ENCODE assay signal across 15 mouse cellular contexts in genomic region chr15:103094457-103094856, GRCm38 (mm10).
DNase-seq lines count a peak whose midpoint lies in the region; ATAC-seq and TF ChIP-seq lines count a peak whose summit lies in the region.
"Had no signal": no experiment of that assay in that cellular context is flagged by ENCODE, and none has a peak within 500 bp of the region (broad histone marks: within the 10 kb centered on the region; RNA-seq: fewer than 3 reads in every experiment).

No protein-coding gene starts in this region.

- intact Hi-C loops in gastrocnemius, postnatal 14 days (cut with DNase I; ENCODE audit: low total_unique reads): no loop called here
- intact Hi-C loops in left cerebral cortex, postnatal 25 days (cut with DNase I): no loop called here

- peaks cover 12% of the 10 kb centered on the region; the same call in 1 of the 2 replicates for H3K36me3 ChIP-seq in hindbrain, embryonic 13.5 days
- H3K36me3 ChIP-seq in hindbrain, embryonic 16.5 days (ENCODE audit: control insufficient read depth, insufficient read depth, low read length): no peaks in the 10 kb centered on the region
- no peaks in the 10 kb centered on the region for H3K36me3 ChIP-seq in kidney, postnatal 0 days (ENCODE audit: insufficient read depth, low read length)
- H3K36me3 ChIP-seq: embryonic facial prominence, embryonic 10.5 days; forebrain, embryonic 10.5 days; limb, embryonic 15.5 days; midbrain, embryonic 15.5 days; stomach, embryonic 15.5 days had no signal

- no peak overlapping the region for H3K4me2 ChIP-seq in hindbrain, embryonic 13.5 days
- H3K4me2 ChIP-seq in hindbrain, embryonic 16.5 days (ENCODE audit: low read length): no peak overlapping the region
- no peak overlapping the region for H3K4me2 ChIP-seq in kidney, postnatal 0 days (ENCODE audit: low read length)
- H3K4me2 ChIP-seq: limb, embryonic 15.5 days; midbrain, embryonic 15.5 days; stomach, embryonic 15.5 days had no signal

- ATAC-seq in hindbrain, embryonic 13.5 days (ENCODE audit: low FRiP score): no peak
- no peak for ATAC-seq in hindbrain, embryonic 16.5 days
- ATAC-seq in kidney, postnatal 0 days (replicated peaks; ENCODE audit: low FRiP score, low read depth): no peak
- ATAC-seq: midbrain, embryonic 15.5 days had no signal

- DNase-seq in brain, adult 2 months (ENCODE audit: low read depth, low spot score): peak; percentile 18
- peak; percentile 74 for DNase-seq in gastrocnemius, postnatal 14 days
- DNase-seq in kidney, postnatal 0 days (ENCODE audit: low spot score): peak; percentile 55
- DNase-seq in left cerebral cortex, postnatal 25 days (ENCODE audit: low spot score in 2 of 2): no peak
- no peak for DNase-seq in embryo, embryonic 10.5 days (ENCODE audit: low spot score)
- no peak for DNase-seq in layer of hippocampus, postnatal 36 days
- DNase-seq: cerebellum, adult 2 months; lung, postnatal 36 days had no signal

- peak overlapping the region; percentile 79 for H3K27ac ChIP-seq in hindbrain, embryonic 13.5 days
- H3K27ac ChIP-seq in hindbrain, embryonic 16.5 days (ENCODE audit: low read depth, low read length): no peak overlapping the region
- no peak overlapping the region for H3K27ac ChIP-seq in kidney, postnatal 0 days
- H3K27ac ChIP-seq: embryonic facial prominence, embryonic 10.5 days; forebrain, embryonic 10.5 days; midbrain, embryonic 15.5 days; stomach, embryonic 15.5 days had no signal

- H3K27me3 ChIP-seq in hindbrain, embryonic 13.5 days: peaks cover 32% of the 10 kb centered on the region
- H3K27me3 ChIP-seq in hindbrain, embryonic 16.5 days (replicated peaks; ENCODE audit: control insufficient read depth, insufficient read depth, low read length): no peaks in the 10 kb centered on the region; the same call in 1 of the 2 replicates
- no peaks in the 10 kb centered on the region for H3K27me3 ChIP-seq in kidney, postnatal 0 days (ENCODE audit: insufficient read depth, low read length)

- peaks cover 64% of the 10 kb centered on the region for H3K4me1 ChIP-seq in hindbrain, embryonic 13.5 days (replicated peaks)
- H3K4me1 ChIP-seq in hindbrain, embryonic 16.5 days (ENCODE audit: control insufficient read depth, insufficient read depth, low read depth, low read length): peaks cover 8% of the 10 kb centered on the region
- peaks cover 8% of the 10 kb centered on the region for H3K4me1 ChIP-seq in kidney, postnatal 0 days (replicated peaks; ENCODE audit: insufficient read depth, low read length)
- H3K4me1 ChIP-seq: embryonic facial prominence, embryonic 10.5 days; forebrain, embryonic 10.5 days; midbrain, embryonic 15.5 days had no signal

- H3K9me3 ChIP-seq in hindbrain, embryonic 13.5 days: no peaks in the 10 kb centered on the region
- H3K9me3 ChIP-seq in hindbrain, embryonic 16.5 days (ENCODE audit: control insufficient read depth, low read length): no peaks in the 10 kb centered on the region
- no peaks in the 10 kb centered on the region for H3K9me3 ChIP-seq in kidney, postnatal 0 days (replicated peaks; ENCODE audit: low read length)
- H3K9me3 ChIP-seq: embryonic facial prominence, embryonic 10.5 days; forebrain, embryonic 10.5 days; limb, embryonic 15.5 days; midbrain, embryonic 15.5 days; stomach, embryonic 15.5 days had no signal

- 79% methylated on average over 7 of the region's 7 CpGs for WGBS in hindbrain, embryonic 13.5 days
- 52% methylated on average over 7 of the region's 7 CpGs for WGBS in hindbrain, embryonic 16.5 days
- 52% methylated on average over 7 of the region's 7 CpGs for WGBS in kidney, postnatal 0 days

- no peak for TF ChIP-seq CTCF in kidney, postnatal 0 days (IDR thresholded peaks at IDR 0.05; ENCODE audit: low read depth)

- no peak overlapping the region for H3K4me3 ChIP-seq in hindbrain, embryonic 13.5 days
- no peak overlapping the region for H3K4me3 ChIP-seq in hindbrain, embryonic 16.5 days (ENCODE audit: low read length)
- H3K4me3 ChIP-seq in kidney, postnatal 0 days (replicated peaks; ENCODE audit: low read depth, low read length): no peak overlapping the region
- H3K4me3 ChIP-seq: embryonic facial prominence, embryonic 10.5 days; forebrain, embryonic 10.5 days; limb, embryonic 15.5 days; midbrain, embryonic 15.5 days; stomach, embryonic 15.5 days had no signal

- H3K9ac ChIP-seq in hindbrain, embryonic 13.5 days: no peak overlapping the region
- no peak overlapping the region for H3K9ac ChIP-seq in hindbrain, embryonic 16.5 days (ENCODE audit: low read depth, low read length)
- no peak overlapping the region for H3K9ac ChIP-seq in kidney, postnatal 0 days (ENCODE audit: low read depth, low read length)
- H3K9ac ChIP-seq: limb, embryonic 15.5 days; midbrain, embryonic 15.5 days; stomach, embryonic 15.5 days had no signal

Comparison
In these comparisons a context has a peak if more than half of its experiments do, and no peak if none do; other contexts are left out.
1. DNase-seq: peak in brain, adult 2 months (single experiment), gastrocnemius, postnatal 14 days (single experiment) and kidney, postnatal 0 days (single experiment); none in left cerebral cortex, postnatal 25 days (0 of 2), embryo, embryonic 10.5 days (single experiment) and layer of hippocampus, postnatal 36 days (0 of 2).